Mouse (Mus musculus): ENCODE data around the gene Adamtsl1. TPM values are rescaled to one million over a fixed set of nuclear protein-coding genes. Genes with fewer than 3 reads are reported as not detected.

The Adamtsl1 gene
- polyA plus RNA-seq, 1 experiment from 2014 or later: 33.3 TPM

DNA sequence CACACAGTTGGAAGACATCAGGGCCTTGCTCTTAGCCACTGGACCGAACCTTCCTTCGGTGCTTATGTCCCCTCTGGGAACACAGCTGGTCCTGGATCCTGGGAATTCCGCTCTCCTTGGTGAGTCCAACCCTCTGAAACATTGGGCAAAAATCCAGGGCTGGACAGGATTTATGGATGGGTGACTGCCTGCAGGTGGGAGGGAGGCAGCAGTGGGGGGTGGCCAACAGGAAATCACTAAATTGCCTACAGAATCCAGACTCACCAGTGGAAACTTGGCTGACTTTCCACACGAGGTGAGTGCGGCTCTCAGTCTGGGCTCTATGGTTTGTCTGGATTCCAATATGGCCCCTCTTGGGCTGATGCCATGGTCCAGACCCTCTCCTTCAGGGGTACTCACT, 874.5 kb downstream of the Adamtsl1 start:
- Histone ChIP-seq H3K27ac (ENCODE audit: low read length) (0 out of 2 replicates have a peak overlapping the region, but pooled peaks have one; percentile 11), H3K27me3 (ENCODE audit: control insufficient read depth, insufficient read depth, low read length) (no peaks in the 10 kb centered on the region)
- 68% methylated on average over 5 of the region's 5 CpGs for WGBS

DNA sequence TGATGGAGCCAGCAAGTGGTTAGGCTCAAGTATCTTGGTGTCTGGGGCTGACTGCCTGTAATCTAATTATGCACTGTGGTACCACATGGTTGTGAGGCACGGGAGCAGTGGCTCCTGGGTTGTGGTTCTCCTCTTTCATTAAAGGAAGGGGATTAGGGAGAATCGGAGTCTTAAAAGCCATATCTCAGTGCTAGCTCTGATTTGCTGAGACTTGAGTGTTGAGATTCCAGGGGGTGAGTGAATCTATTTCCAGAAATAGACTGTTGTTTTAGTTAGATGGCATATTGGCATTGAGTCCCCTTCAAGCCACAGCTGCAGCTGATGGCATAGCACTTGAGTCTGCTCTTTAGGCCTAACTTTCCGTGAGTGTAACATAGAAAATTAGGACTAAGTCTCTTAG, 877.2 kb downstream of the Adamtsl1 start:
- 73% methylated on average over 3 of the region's 3 CpGs for WGBS
- Histone ChIP-seq H3K27me3 (ENCODE audit: control insufficient read depth, insufficient read depth, low read length) (no peaks in the 10 kb centered on the region), H3K4me1 (ENCODE audit: control insufficient read depth, insufficient read depth, low read length) (no peaks in the 10 kb centered on the region), H3K36me3 (ENCODE audit: control insufficient read depth, insufficient read depth, low read length) (no peaks in the 10 kb centered on the region), H3K9me3 (ENCODE audit: control insufficient read depth, low read depth, low read length) (no peaks in the 10 kb centered on the region), H3K4me3 (ENCODE audit: low read depth, low read length) (no peak overlapping the region), H3K27ac (ENCODE audit: low read length) (no peak overlapping the region), H3K9ac (replicated peaks; ENCODE audit: low read depth, low read length) (no peak overlapping the region), H3K4me2 (replicated peaks; ENCODE audit: low read depth, low read length) (no peak overlapping the region)
- ATAC-seq (ENCODE audit: insufficient number of reproducible peaks, insufficient read depth, low FRiP score, low read depth): no peak

More for the DNA sequence above, 874.5 kb downstream of the Adamtsl1 start:
- no peak overlapping the region for H3K4me2 ChIP-seq (replicated peaks; ENCODE audit: low read depth, low read length)
- H3K4me3 ChIP-seq (ENCODE audit: low read depth, low read length): no peak overlapping the region
- H3K36me3 ChIP-seq (ENCODE audit: control insufficient read depth, insufficient read depth, low read length): no peaks in the 10 kb centered on the region
- no peaks in the 10 kb centered on the region for H3K4me1 ChIP-seq (ENCODE audit: control insufficient read depth, insufficient read depth, low read length)
- ATAC-seq (ENCODE audit: insufficient number of reproducible peaks, insufficient read depth, low FRiP score, low read depth): peak; percentile 33; the same call in 1 of the 2 replicates
- no peak overlapping the region for H3K9ac ChIP-seq (replicated peaks; ENCODE audit: low read depth, low read length)
- no peaks in the 10 kb centered on the region for H3K9me3 ChIP-seq (ENCODE audit: control insufficient read depth, low read depth, low read length)

DNA sequence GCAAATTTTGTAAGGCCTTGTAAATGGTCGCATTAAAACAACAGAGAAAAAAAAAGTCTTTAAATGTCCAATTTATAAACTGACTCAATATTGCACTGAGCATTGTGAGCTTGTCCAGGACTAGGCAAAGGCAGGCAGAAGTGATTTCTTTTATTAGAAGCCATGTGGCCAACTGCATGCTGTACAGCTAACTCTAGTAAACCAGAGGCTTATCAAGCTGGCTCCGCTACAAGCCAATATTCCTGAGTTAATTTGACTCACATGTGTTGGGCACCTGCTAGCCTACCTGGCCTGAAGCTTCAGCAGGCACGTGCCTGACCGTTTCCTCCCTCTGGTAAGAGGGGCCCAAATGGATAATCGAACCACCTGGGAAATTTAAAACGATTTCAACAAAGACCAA, 881.7 kb downstream of the Adamtsl1 start:
- Histone ChIP-seq H3K36me3 (ENCODE audit: control insufficient read depth, insufficient read depth, low read length) (no peaks in the 10 kb centered on the region), H3K9ac (replicated peaks; ENCODE audit: low read depth, low read length) (no peak overlapping the region), H3K27ac (ENCODE audit: low read length) (no peak overlapping the region), H3K27me3 (ENCODE audit: control insufficient read depth, insufficient read depth, low read length) (no peaks in the 10 kb centered on the region), H3K4me1 (ENCODE audit: control insufficient read depth, insufficient read depth, low read length) (no peaks in the 10 kb centered on the region), H3K4me3 (ENCODE audit: low read depth, low read length) (no peak overlapping the region), H3K4me2 (replicated peaks; ENCODE audit: low read depth, low read length) (no peak overlapping the region), H3K9me3 (ENCODE audit: control insufficient read depth, low read depth, low read length) (no peaks in the 10 kb centered on the region)
- WGBS: 74% methylated on average over 6 of the region's 6 CpGs
- no peak for ATAC-seq (ENCODE audit: insufficient number of reproducible peaks, insufficient read depth, low FRiP score, low read depth)

DNA sequence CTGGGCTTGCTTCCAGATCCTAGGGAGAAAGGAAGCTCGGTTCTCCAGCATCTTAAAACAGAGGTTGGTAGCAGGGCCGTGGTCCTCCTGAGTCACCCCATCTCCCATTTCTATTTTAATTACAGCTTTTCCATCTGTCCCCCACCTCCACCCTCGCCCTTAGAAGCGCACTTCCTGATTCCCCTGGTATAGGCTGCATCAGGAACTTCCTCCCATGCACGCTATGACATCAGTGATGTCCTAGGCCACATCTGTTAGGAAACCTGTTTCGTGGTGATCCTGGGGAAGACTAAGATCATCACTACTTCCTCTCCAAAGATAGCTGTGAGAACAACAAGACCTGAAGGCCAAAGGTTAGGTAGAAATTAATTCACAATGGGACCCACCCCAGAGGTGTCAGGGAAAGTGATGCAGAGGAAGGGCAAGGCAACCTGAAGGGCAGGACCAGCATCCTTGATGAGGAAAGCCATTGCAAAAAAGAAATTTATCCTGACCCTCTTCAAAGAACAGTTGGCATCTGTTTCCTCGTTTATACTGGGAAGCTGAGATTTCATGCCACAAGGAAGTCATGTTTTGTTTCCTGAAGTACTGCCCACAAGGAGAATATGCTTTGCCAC, 882.8 kb downstream of the Adamtsl1 start:
- no peaks in the 10 kb centered on the region for H3K36me3 ChIP-seq (ENCODE audit: control insufficient read depth, insufficient read depth, low read length)
- 80% methylated on average over 7 of the region's 7 CpGs for WGBS
- no peak overlapping the region for H3K27ac ChIP-seq (ENCODE audit: low read length)
- H3K4me1 ChIP-seq (ENCODE audit: control insufficient read depth, insufficient read depth, low read length): no peaks in the 10 kb centered on the region
- no peak overlapping the region for H3K4me3 ChIP-seq (ENCODE audit: low read depth, low read length)
- H3K27me3 ChIP-seq (ENCODE audit: control insufficient read depth, insufficient read depth, low read length): no peaks in the 10 kb centered on the region
- no peak overlapping the region for H3K9ac ChIP-seq (replicated peaks; ENCODE audit: low read depth, low read length)
- no peaks in the 10 kb centered on the region for H3K9me3 ChIP-seq (ENCODE audit: control insufficient read depth, low read depth, low read length)
- no peak for ATAC-seq (ENCODE audit: insufficient number of reproducible peaks, insufficient read depth, low FRiP score, low read depth)
- no peak overlapping the region for H3K4me2 ChIP-seq (replicated peaks; ENCODE audit: low read depth, low read length)

DNA sequence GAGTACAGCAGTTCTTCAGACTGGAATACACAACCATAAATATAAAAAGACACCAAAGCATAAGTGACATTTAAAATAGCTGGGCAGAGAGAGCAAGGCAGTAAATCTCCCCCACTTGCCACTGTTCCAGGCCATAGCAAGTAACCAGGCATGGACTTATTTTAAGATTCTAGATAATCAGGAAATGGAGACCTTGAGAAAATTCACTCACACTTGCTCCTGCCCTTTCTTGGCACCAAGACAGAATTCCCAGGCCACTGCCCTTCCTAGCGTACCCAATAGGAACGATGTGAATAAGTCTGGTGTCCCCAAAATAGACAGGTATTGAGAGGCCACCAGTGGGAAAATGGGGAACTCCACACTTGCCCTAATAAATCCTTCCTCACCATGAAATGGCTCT, 883.5 kb downstream of the Adamtsl1 start:
- Histone ChIP-seq H3K4me1 (ENCODE audit: control insufficient read depth, insufficient read depth, low read length) (no peaks in the 10 kb centered on the region), H3K4me3 (ENCODE audit: low read depth, low read length) (no peak overlapping the region), H3K27me3 (ENCODE audit: control insufficient read depth, insufficient read depth, low read length) (no peaks in the 10 kb centered on the region), H3K27ac (ENCODE audit: low read length) (no peak overlapping the region), H3K36me3 (ENCODE audit: control insufficient read depth, insufficient read depth, low read length) (no peaks in the 10 kb centered on the region), H3K9ac (replicated peaks; ENCODE audit: low read depth, low read length) (no peak overlapping the region), H3K4me2 (replicated peaks; ENCODE audit: low read depth, low read length) (no peak overlapping the region), H3K9me3 (ENCODE audit: control insufficient read depth, low read depth, low read length) (no peaks in the 10 kb centered on the region)
- WGBS: 83% methylated on average over 2 of the region's 2 CpGs
- ATAC-seq (ENCODE audit: insufficient number of reproducible peaks, insufficient read depth, low FRiP score, low read depth): no peak

DNA sequence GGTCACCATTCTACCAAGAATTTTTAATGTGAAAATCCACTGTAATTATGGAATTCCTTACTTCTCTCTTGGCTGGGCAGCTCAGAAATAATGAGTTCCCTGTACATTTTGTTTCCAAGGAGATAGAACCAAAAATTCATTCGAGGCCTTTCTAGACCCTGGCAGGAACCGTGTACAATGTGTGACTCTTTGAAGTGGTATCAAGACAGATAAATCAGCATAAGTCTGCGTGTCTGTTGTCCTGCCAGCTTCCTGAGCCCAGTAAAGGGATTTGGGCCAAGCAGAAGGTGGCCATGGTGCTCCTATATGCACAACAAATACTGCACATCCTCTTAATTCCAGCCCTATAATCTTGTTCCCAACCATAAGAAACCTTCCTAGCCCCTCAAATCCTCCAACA, 887.1 kb downstream of the Adamtsl1 start:
- Histone ChIP-seq H3K27ac (ENCODE audit: low read length) (no peak overlapping the region), H3K4me2 (replicated peaks; ENCODE audit: low read depth, low read length) (no peak overlapping the region), H3K27me3 (ENCODE audit: control insufficient read depth, insufficient read depth, low read length) (no peaks in the 10 kb centered on the region), H3K4me1 (ENCODE audit: control insufficient read depth, insufficient read depth, low read length) (peaks cover 1% of the 10 kb centered on the region; the same call in 1 of the 2 replicates), H3K4me3 (ENCODE audit: low read depth, low read length) (no peak overlapping the region), H3K9ac (replicated peaks; ENCODE audit: low read depth, low read length) (no peak overlapping the region), H3K36me3 (ENCODE audit: control insufficient read depth, insufficient read depth, low read length) (no peaks in the 10 kb centered on the region), H3K9me3 (ENCODE audit: control insufficient read depth, low read depth, low read length) (no peaks in the 10 kb centered on the region)
- ATAC-seq (ENCODE audit: insufficient number of reproducible peaks, insufficient read depth, low FRiP score, low read depth): no peak
- 53% methylated on average over 3 of the region's 3 CpGs for WGBS

DNA sequence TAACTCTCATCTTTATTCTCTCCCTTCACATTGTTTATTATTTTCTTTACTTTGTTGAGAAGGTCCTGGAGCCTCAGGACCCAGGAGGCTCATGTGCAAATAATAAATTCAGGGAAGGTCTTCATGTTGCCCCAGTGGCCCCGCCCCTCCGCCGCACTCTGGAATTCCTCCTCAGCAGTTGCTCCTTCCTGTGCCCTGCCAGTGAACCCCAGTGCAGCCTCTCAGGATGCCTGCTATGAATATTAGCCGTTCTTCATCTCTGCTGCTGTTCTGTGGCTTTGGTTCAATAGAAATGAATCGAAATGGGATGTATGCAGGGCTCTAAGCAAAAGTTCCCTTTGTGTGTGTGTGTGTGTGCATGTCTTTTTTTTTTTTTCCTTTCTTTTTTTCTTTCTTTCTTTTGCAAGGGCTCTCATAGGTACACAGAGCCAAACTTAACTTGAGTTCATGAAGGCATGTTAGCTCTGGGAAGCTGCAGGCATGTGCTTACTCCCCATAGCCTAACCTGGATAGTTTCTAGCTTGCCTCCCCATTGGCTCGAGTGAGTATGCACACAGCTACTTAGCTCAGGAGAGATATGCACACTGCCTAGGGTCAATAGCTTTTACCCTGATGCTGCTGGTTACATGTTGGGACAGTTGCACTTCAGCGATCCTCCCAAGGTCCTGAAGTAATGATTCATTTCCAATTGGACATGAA, 892.7 kb downstream of the Adamtsl1 start:
- Histone ChIP-seq H3K36me3 (ENCODE audit: control insufficient read depth, insufficient read depth, low read length) (no peaks in the 10 kb centered on the region), H3K9me3 (ENCODE audit: control insufficient read depth, low read depth, low read length) (no peaks in the 10 kb centered on the region), H3K4me2 (replicated peaks; ENCODE audit: low read depth, low read length) (no peak overlapping the region), H3K4me3 (ENCODE audit: low read depth, low read length) (no peak overlapping the region), H3K4me1 (ENCODE audit: control insufficient read depth, insufficient read depth, low read length) (peaks cover 16% of the 10 kb centered on the region), H3K27me3 (ENCODE audit: control insufficient read depth, insufficient read depth, low read length) (no peaks in the 10 kb centered on the region), H3K27ac (ENCODE audit: low read length) (peak overlapping the region; percentile 30; the same call in 1 of the 2 replicates), H3K9ac (replicated peaks; ENCODE audit: low read depth, low read length) (no peak overlapping the region)
- ATAC-seq (ENCODE audit: insufficient number of reproducible peaks, insufficient read depth, low FRiP score, low read depth): peak; percentile 56; the same call in 1 of the 2 replicates
- 36% methylated on average over 7 of the region's 7 CpGs for WGBS

DNA sequence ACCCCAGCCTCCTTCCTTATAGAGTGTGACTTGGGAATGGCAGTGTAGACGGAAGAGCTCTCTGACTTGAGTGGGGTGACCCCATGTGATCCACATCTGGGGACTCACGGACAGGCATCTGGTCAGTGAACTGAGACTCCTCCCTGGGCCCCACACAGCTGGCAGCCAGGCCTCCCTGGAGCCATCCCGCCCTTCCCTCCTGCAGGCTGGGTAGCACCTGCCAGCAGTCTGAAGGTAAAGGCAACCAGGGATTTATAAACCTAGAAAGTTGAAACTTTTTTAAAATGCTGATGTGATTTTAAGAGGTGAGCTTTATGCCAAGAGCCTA, 893.2 kb downstream of the Adamtsl1 start:
- WGBS: 70% methylated on average over 3 of the region's 3 CpGs
- Histone ChIP-seq H3K4me2 (replicated peaks; ENCODE audit: low read depth, low read length) (no peak overlapping the region), H3K27me3 (ENCODE audit: control insufficient read depth, insufficient read depth, low read length) (no peaks in the 10 kb centered on the region), H3K9me3 (ENCODE audit: control insufficient read depth, low read depth, low read length) (no peaks in the 10 kb centered on the region), H3K4me1 (ENCODE audit: control insufficient read depth, insufficient read depth, low read length) (peaks cover 16% of the 10 kb centered on the region), H3K4me3 (ENCODE audit: low read depth, low read length) (no peak overlapping the region), H3K27ac (ENCODE audit: low read length) (no peak overlapping the region), H3K9ac (replicated peaks; ENCODE audit: low read depth, low read length) (no peak overlapping the region), H3K36me3 (ENCODE audit: control insufficient read depth, insufficient read depth, low read length) (no peaks in the 10 kb centered on the region)
- no peak for ATAC-seq (ENCODE audit: insufficient number of reproducible peaks, insufficient read depth, low FRiP score, low read depth)
